Mouse (Mus musculus): ENCODE results near the gene Ccr1l1. TPM values are rescaled to one million over a fixed set of nuclear protein-coding genes. Genes with fewer than 3 reads are reported as not detected.

The Ccr1l1 gene
- polyA plus RNA-seq, 1 experiment from 2014 or later = not detected

DNA sequence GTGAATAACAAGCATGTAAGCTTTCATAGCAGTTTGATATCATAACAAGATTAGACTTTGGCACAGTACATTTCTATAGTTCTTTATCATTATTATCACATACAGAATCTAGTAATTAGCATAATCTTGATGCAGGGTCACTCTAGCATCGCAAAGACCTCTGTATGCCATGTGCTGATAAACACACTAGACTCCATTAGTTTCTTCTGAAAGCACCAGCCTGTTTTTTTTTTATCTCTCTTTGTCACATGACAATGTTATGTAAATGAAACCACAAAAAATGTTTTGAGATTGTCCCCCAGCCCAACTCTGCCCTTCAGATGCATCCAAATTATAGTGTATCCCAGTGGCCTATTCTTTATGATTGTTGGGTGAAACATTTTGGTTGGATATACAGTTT is 30.4 kb downstream of the Ccr1l1 start:
- no peaks in the 10 kb centered on the region for H3K4me1 ChIP-seq (replicated peaks; ENCODE audit: control insufficient read depth, insufficient read depth, low read length)
- 83% methylated on average over 1 of the region's 1 CpGs for WGBS

GRCm38 (mm10) chr9:123942025-123942424 is 36.2 kb downstream of the Ccr1l1 start:
- no peak for ATAC-seq (ENCODE audit: low FRiP score)

More for the DNA sequence above, 30.4 kb downstream of the Ccr1l1 start:
- Histone ChIP-seq H3K27ac (no peak overlapping the region), H3K4me3 (replicated peaks; ENCODE audit: low read length) (no peak overlapping the region), H3K36me3 (replicated peaks; ENCODE audit: control insufficient read depth, insufficient read depth) (no peaks in the 10 kb centered on the region), H3K9ac (no peak overlapping the region), H3K27me3 (ENCODE audit: control insufficient read depth, insufficient read depth, low read length) (no peaks in the 10 kb centered on the region), H3K4me2 (replicated peaks) (no peak overlapping the region), H3K9me3 (ENCODE audit: control insufficient read depth, low read length) (no peaks in the 10 kb centered on the region)
- DNase-seq (ENCODE audit: low spot score) = no peak
- ATAC-seq (ENCODE audit: low FRiP score) = no peak

DNA sequence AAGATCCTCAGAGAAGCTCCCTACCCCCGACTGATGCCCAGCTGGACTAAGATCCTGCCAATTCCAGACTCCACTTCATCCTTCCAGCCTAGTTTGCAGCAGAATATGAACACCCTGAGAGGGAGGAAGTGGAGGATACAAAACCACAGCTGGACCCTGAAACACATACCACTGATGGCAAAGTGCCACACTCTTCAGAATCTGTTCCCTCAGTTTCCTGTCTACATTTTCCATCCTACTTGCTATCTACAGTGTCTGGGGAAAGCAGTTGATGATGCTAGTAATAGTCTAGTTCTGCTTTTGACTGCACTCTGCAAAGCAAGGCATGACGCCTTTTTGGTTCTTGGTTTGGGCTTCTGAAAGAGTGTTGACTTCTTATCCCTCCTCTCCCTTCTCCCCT is 36.9 kb downstream of the Ccr1l1 start:
- ATAC-seq (ENCODE audit: low FRiP score) (no peak), DNase-seq (ENCODE audit: low spot score) (no peak)
- Histone ChIP-seq H3K9ac (no peak overlapping the region), H3K27me3 (ENCODE audit: control insufficient read depth, insufficient read depth, low read length) (no peaks in the 10 kb centered on the region), H3K4me3 (replicated peaks; ENCODE audit: low read length) (no peak overlapping the region), H3K36me3 (replicated peaks; ENCODE audit: control insufficient read depth, insufficient read depth) (no peaks in the 10 kb centered on the region), H3K4me2 (replicated peaks) (no peak overlapping the region), H3K4me1 (replicated peaks; ENCODE audit: control insufficient read depth, insufficient read depth, low read length) (no peaks in the 10 kb centered on the region), H3K27ac (no peak overlapping the region), H3K9me3 (ENCODE audit: control insufficient read depth, low read length) (no peaks in the 10 kb centered on the region)
- WGBS = 84% methylated on average over 2 of the region's 2 CpGs

More at GRCm38 (mm10) chr9:123942025-123942424, 36.2 kb downstream of the Ccr1l1 start:
- Histone ChIP-seq H3K27ac (no peak overlapping the region), H3K4me3 (replicated peaks; ENCODE audit: low read length) (no peak overlapping the region), H3K36me3 (replicated peaks; ENCODE audit: control insufficient read depth, insufficient read depth) (no peaks in the 10 kb centered on the region), H3K4me1 (replicated peaks; ENCODE audit: control insufficient read depth, insufficient read depth, low read length) (no peaks in the 10 kb centered on the region), H3K4me2 (replicated peaks) (no peak overlapping the region), H3K9ac (no peak overlapping the region), H3K27me3 (ENCODE audit: control insufficient read depth, insufficient read depth, low read length) (no peaks in the 10 kb centered on the region), H3K9me3 (ENCODE audit: control insufficient read depth, low read length) (no peaks in the 10 kb centered on the region)
- 88% methylated on average over 3 of the region's 3 CpGs for WGBS
- DNase-seq (ENCODE audit: low spot score) = no peak

GRCm38 (mm10) chr9:123940628-123941027 is 37.6 kb downstream of the Ccr1l1 start:
- Histone ChIP-seq H3K4me2 (replicated peaks) (no peak overlapping the region), H3K4me3 (replicated peaks; ENCODE audit: low read length) (no peak overlapping the region), H3K9me3 (ENCODE audit: control insufficient read depth, low read length) (no peaks in the 10 kb centered on the region), H3K36me3 (replicated peaks; ENCODE audit: control insufficient read depth, insufficient read depth) (no peaks in the 10 kb centered on the region), H3K27me3 (ENCODE audit: control insufficient read depth, insufficient read depth, low read length) (no peaks in the 10 kb centered on the region), H3K27ac (no peak overlapping the region), H3K9ac (no peak overlapping the region), H3K4me1 (replicated peaks; ENCODE audit: control insufficient read depth, insufficient read depth, low read length) (no peaks in the 10 kb centered on the region)
- no peak for DNase-seq (ENCODE audit: low spot score)
- no peak for ATAC-seq (ENCODE audit: low FRiP score)

- no peak for DNase-seq (ENCODE audit: low spot score)
- no peak for ATAC-seq (ENCODE audit: low FRiP score)
- no peaks in the 10 kb centered on the region for H3K4me1 ChIP-seq (replicated peaks; ENCODE audit: control insufficient read depth, insufficient read depth, low read length)
- H3K27me3 ChIP-seq (ENCODE audit: control insufficient read depth, insufficient read depth, low read length) = no peaks in the 10 kb centered on the region
- H3K27ac ChIP-seq = no peak overlapping the region
- no peak overlapping the region for H3K9ac ChIP-seq
- H3K4me3 ChIP-seq (replicated peaks; ENCODE audit: low read length) = no peak overlapping the region
- no peaks in the 10 kb centered on the region for H3K9me3 ChIP-seq (ENCODE audit: control insufficient read depth, low read length)
- 86% methylated on average over 1 of the region's 1 CpGs for WGBS
- H3K36me3 ChIP-seq (replicated peaks; ENCODE audit: control insufficient read depth, insufficient read depth) = no peaks in the 10 kb centered on the region
- no peak overlapping the region for H3K4me2 ChIP-seq (replicated peaks)
These were observed 38.0 kb downstream of the Ccr1l1 start for GRCm38 (mm10) chr9:123940168-123940567.

DNA sequence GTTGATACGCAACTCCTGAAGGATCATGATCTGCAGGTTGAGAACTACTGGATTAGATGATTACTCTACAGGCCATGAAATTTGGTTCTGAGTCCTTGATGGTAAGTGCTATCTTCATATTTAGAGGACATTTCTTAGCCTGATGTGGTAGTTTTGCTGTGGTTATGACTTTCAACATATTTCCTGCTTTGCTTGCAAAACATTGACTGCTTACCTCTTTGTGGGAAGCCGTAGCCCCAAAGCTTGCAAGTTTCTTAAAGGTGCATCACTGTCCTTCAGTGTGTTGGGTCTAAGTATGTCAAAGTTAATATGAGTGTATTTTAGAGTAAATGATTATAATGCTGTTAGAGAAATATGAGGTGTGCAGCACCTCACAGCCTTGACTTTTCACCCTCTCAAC is 40.2 kb downstream of the Ccr1l1 start:
- DNase-seq (ENCODE audit: low spot score) (no peak), ATAC-seq (ENCODE audit: low FRiP score) (no peak)
- WGBS = 95% methylated on average over 2 of the region's 2 CpGs
- Histone ChIP-seq H3K27me3 (ENCODE audit: control insufficient read depth, insufficient read depth, low read length) (no peaks in the 10 kb centered on the region), H3K4me1 (replicated peaks; ENCODE audit: control insufficient read depth, insufficient read depth, low read length) (no peaks in the 10 kb centered on the region), H3K4me2 (replicated peaks) (no peak overlapping the region), H3K36me3 (replicated peaks; ENCODE audit: control insufficient read depth, insufficient read depth) (no peaks in the 10 kb centered on the region), H3K4me3 (replicated peaks; ENCODE audit: low read length) (no peak overlapping the region), H3K9ac (no peak overlapping the region), H3K9me3 (ENCODE audit: control insufficient read depth, low read length) (no peaks in the 10 kb centered on the region), H3K27ac (no peak overlapping the region)

GRCm38 (mm10) chr9:123936604-123937280 is 41.5 kb downstream of the Ccr1l1 start:
- ATAC-seq (ENCODE audit: low FRiP score) = no peak
- Histone ChIP-seq H3K9ac (no peak overlapping the region), H3K27me3 (ENCODE audit: control insufficient read depth, insufficient read depth, low read length) (no peaks in the 10 kb centered on the region), H3K27ac (no peak overlapping the region), H3K4me2 (replicated peaks) (no peak overlapping the region), H3K4me3 (replicated peaks; ENCODE audit: low read length) (no peak overlapping the region), H3K9me3 (ENCODE audit: control insufficient read depth, low read length) (no peaks in the 10 kb centered on the region), H3K36me3 (replicated peaks; ENCODE audit: control insufficient read depth, insufficient read depth) (no peaks in the 10 kb centered on the region), H3K4me1 (replicated peaks; ENCODE audit: control insufficient read depth, insufficient read depth, low read length) (no peaks in the 10 kb centered on the region)
- DNase-seq (ENCODE audit: low spot score) = no peak
- WGBS = 91% methylated on average over 9 of the region's 9 CpGs

DNA sequence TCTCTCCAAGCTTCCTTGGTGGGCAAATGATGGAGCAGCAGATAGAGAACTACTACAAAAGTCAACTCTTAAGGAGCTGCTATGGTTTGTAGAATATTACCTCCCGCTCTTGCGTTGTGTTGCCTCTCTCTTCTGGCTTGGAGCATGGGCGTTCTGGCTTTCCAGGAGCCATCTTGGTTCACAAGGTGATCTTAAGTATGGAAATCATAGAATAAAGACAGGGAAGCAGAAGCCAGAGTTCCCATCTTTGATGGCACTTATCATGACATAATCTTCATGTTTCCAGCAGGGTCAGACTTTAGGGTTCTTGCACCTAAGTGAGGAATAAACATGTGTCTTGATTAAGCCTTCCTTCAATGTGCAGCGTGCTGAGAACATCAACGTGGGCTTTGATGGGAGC is 42.4 kb downstream of the Ccr1l1 start:
- no peak for DNase-seq (ENCODE audit: low spot score)
- no peak for ATAC-seq (ENCODE audit: low FRiP score)
- no peak overlapping the region for H3K4me2 ChIP-seq (replicated peaks)
- H3K27ac ChIP-seq = no peak overlapping the region
- no peak overlapping the region for H3K4me3 ChIP-seq (replicated peaks; ENCODE audit: low read length)
- H3K27me3 ChIP-seq (ENCODE audit: control insufficient read depth, insufficient read depth, low read length) = no peaks in the 10 kb centered on the region
- no peaks in the 10 kb centered on the region for H3K36me3 ChIP-seq (replicated peaks; ENCODE audit: control insufficient read depth, insufficient read depth)
- H3K9ac ChIP-seq = no peak overlapping the region
- H3K9me3 ChIP-seq (ENCODE audit: control insufficient read depth, low read length) = no peaks in the 10 kb centered on the region
- WGBS = 91% methylated on average over 5 of the region's 5 CpGs
- H3K4me1 ChIP-seq (replicated peaks; ENCODE audit: control insufficient read depth, insufficient read depth, low read length) = no peaks in the 10 kb centered on the region

DNA sequence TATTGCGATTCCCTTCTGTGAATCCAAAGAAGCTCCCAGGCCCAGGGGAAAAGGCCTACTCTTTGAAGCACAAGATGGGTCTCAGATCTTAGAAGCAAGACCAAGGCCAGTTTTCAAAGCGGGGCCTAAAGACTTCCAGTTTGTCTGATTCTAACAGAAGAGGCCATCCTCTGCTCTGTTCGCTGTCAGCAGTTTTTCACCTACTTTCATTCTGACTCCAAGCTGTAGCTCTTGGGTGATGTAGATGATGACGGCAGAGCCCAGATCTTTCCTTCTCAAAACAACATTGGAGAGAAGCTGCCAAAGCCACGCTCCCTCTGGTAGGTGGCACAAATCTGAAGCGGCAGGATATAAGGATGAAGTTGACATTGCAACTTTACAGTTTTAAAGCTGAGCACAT is 42.9 kb downstream of the Ccr1l1 start:
- H3K27ac ChIP-seq = no peak overlapping the region
- H3K4me3 ChIP-seq (replicated peaks; ENCODE audit: low read length) = no peak overlapping the region
- no peak overlapping the region for H3K4me2 ChIP-seq (replicated peaks)
- no peaks in the 10 kb centered on the region for H3K27me3 ChIP-seq (ENCODE audit: control insufficient read depth, insufficient read depth, low read length)
- no peak overlapping the region for H3K9ac ChIP-seq
- WGBS = 93% methylated on average over 6 of the region's 6 CpGs
- ATAC-seq (ENCODE audit: low FRiP score) = no peak
- no peaks in the 10 kb centered on the region for H3K9me3 ChIP-seq (ENCODE audit: control insufficient read depth, low read length)
- no peak for DNase-seq (ENCODE audit: low spot score)
- H3K4me1 ChIP-seq (replicated peaks; ENCODE audit: control insufficient read depth, insufficient read depth, low read length) = no peaks in the 10 kb centered on the region
- no peaks in the 10 kb centered on the region for H3K36me3 ChIP-seq (replicated peaks; ENCODE audit: control insufficient read depth, insufficient read depth)

Measured in hindbrain, embryonic 14.5 days (tissue).